Mouse (Mus musculus) T-helper 17 cell (primary cell): ENCODE data around the gene Mttp.

Source experiments
- in situ Hi-C, 2 experiments: fragments of 300-600 bp; cut with MboI, MseI; formaldehyde crosslinking; loops; 1 replicate in 1 of 2; 2 replicates in 1 of 2; pipeline ENCODE4 v1.15.1; 2025; ENCODE audit warnings: high pct_unique_total_duplicates in 2 of 2

Gene Mttp

GRCm38 (mm10) chr3:138144642-138145171, at the start of gene Mttp:
Mttp (minus strand) TSS chr3:138144968.
- in situ Hi-C loops: loop anchor here (5.0 kb wide), 4 partner anchors 152 to 367 kb away; partner anchors contain the start of gene H2afz (in 1 of the 2)

GRCm38 (mm10) chr3:138193683-138194302, 49.0 kb upstream of the Mttp start, which contains the start of gene 4930579F01Rik:
4930579F01Rik (minus strand) TSS chr3:138193825.
- in situ Hi-C loops: no loop called here

GRCm38 (mm10) chr3:138192260-138192659, 47.5 kb upstream of the Mttp start:
- in situ Hi-C loops: no loop called here

- in situ Hi-C loops: no loop called here
Measured at GRCm38 (mm10) chr3:138185995-138186930, 41.5 kb upstream of the Mttp start.

GRCm38 (mm10) chr3:138185290-138185689, 40.5 kb upstream of the Mttp start:
- in situ Hi-C loops: no loop called here

- in situ Hi-C loops: no loop called here
Measured at GRCm38 (mm10) chr3:138183371-138183770, 38.6 kb upstream of the Mttp start.

GRCm38 (mm10) chr3:138182019-138182418, 37.3 kb upstream of the Mttp start:
- in situ Hi-C loops: no loop called here

GRCm38 (mm10) chr3:138175551-138175950, 30.8 kb upstream of the Mttp start:
- in situ Hi-C loops: no loop called here

- in situ Hi-C loops: no loop called here
Measured at GRCm38 (mm10) chr3:138173291-138173690, 28.5 kb upstream of the Mttp start.

GRCm38 (mm10) chr3:138162553-138163183, 17.9 kb upstream of the Mttp start:
- in situ Hi-C loops: loop anchor here in 1 of 2 experiments (10.0 kb wide), 1 partner anchor 368 kb away; no protein-coding TSS in a partner anchor

GRCm38 (mm10) chr3:138161623-138162022, 16.9 kb upstream of the Mttp start:
- in situ Hi-C loops: loop anchor here in 1 of 2 experiments (10.0 kb wide), 1 partner anchor 367 kb away; no protein-coding TSS in a partner anchor

- in situ Hi-C loops: loop anchor here in 1 of 2 experiments (10.0 kb wide), 1 partner anchor 898 kb away; no protein-coding TSS in a partner anchor
Measured at GRCm38 (mm10) chr3:138156651-138157050, 11.9 kb upstream of the Mttp start.

- in situ Hi-C loops: loop anchor here in 1 of 2 experiments (10.0 kb wide), 1 partner anchor 900 kb away; no protein-coding TSS in a partner anchor
Measured at GRCm38 (mm10) chr3:138155062-138155461, 10.3 kb upstream of the Mttp start.

- in situ Hi-C loops: loop anchor here (5.0 kb wide), 4 partner anchors 157 to 372 kb away; partner anchors contain the start of gene H2afz (in 1 of the 2)
Measured at GRCm38 (mm10) chr3:138148811-138149210, 4.0 kb upstream of the Mttp start.

- in situ Hi-C loops: no loop called here
Measured at GRCm38 (mm10) chr3:138144060-138144641, 617 bp downstream of the Mttp start.

- in situ Hi-C loops: no loop called here
Measured at GRCm38 (mm10) chr3:138143315-138144059, 1.3 kb downstream of the Mttp start, which contains the start of gene Trmt10a. Trmt10a (plus strand) TSS chr3:138143448.

GRCm38 (mm10) chr3:138142733-138143314, 1.9 kb downstream of the Mttp start:
- in situ Hi-C loops: no loop called here

GRCm38 (mm10) chr3:138142052-138142732, 2.6 kb downstream of the Mttp start:
- in situ Hi-C loops: no loop called here

- in situ Hi-C loops: no loop called here
Measured at GRCm38 (mm10) chr3:138139663-138140062, 5.1 kb downstream of the Mttp start.
